Mouse (Mus musculus) heart, adult 2 months (tissue): Measurements from ENCODE around the gene Hist2h4.

Experiments
- CTCF ChIP-seq: fragments of 200-600 bp; IDR thresholded peaks from 2 replicates; pipeline ENCODE4 v1.8.1; 2022; ENCODE audit warnings: antibody characterized with exemption, mild to moderate bottlenecking, moderate library complexity
- EP300 ChIP-seq: fragments of 200-500 bp; IDR thresholded peaks from 2 replicates; pipeline ENCODE4 v1.6.1; 2011; ENCODE audit warnings: low read depth, low read length, control low read depth; ENCODE audit not compliant: insufficient read depth
- POLR2A ChIP-seq: fragments of 200-500 bp; IDR thresholded peaks from 2 replicates; pipeline ENCODE4 v1.6.1; 2011; ENCODE audit warnings: mild to moderate bottlenecking, low read depth, low read length, control low read depth; ENCODE audit not compliant: insufficient read depth

GRCm38 (mm10) chr3:96250890-96251289 lies 12.2 kb downstream of the Hist2h4 start:
- TF ChIP-seq CTCF, result no peak
- no peak for TF ChIP-seq EP300
- no peak for TF ChIP-seq POLR2A
